Mouse (Mus musculus): Measurements from ENCODE around the gene Jak1. TPM values are rescaled to one million over a fixed set of nuclear protein-coding genes. Genes with fewer than 3 reads are reported as not detected.

Gene Jak1
- polyA plus RNA-seq, 1 experiment from 2014 or later, result 84.0 TPM

- Histone ChIP-seq H3K36me3 (no peaks in the 10 kb centered on the region), H3K9ac (no peak overlapping the region), H3K27me3 (no peaks in the 10 kb centered on the region), H3K4me2 (no peak overlapping the region), H3K4me1 (replicated peaks) (0 out of 2 replicates have a peak, but pooled peaks cover 3% of the 10 kb centered on the region), H3K9me3 (no peaks in the 10 kb centered on the region), H3K27ac (replicated peaks) (no peak overlapping the region), H3K4me3 (no peak overlapping the region)
- no peak for ATAC-seq (ENCODE audit: low FRiP score, low read depth)
- WGBS, result 90% methylated on average over 3 of the region's 3 CpGs
Measured at GRCm38 (mm10) chr4:101227398-101227797, 37.7 kb downstream of the Jak1 start.

DNA sequence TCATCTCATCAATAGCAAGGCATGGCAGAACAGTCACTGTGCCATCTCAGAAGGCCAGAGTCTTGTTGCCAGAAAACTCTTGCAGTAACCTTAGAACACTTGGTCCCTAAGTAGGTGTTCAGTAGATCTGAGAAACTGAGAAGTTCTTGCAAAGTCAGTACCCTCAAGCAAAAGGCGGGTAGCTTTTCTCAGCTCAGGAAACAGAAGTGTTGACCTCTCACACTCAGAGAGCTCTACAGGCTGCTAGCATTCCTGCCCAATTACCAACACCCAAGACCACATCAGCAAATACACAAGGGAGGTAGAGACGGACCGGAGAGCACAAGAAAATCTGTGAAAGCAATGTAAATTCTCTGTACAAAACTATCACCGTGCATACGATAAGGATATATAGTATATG lies 39.1 kb downstream of the Jak1 start:
- 89% methylated on average over 5 of the region's 5 CpGs for WGBS
- H3K9ac ChIP-seq, result no peak overlapping the region

DNA sequence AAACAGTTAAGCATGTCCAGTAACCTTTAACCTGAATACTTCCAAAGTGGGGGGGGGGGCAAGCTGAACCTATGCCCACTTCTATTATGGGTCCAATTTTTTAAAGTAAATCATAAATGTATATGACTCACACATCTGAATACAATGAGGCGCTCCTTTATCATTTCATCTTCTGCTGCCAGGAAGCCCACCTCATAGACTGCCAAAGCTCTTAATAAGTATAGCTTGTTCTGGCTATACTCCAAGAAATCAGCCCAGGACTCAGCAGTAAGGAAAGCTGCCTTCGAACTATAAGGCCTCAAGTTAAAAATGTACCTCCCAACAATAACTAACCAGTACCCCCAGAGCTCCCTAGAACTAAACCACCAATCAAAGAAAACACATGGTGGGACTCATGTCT lies 44.1 kb downstream of the Jak1 start:
- H3K4me2 ChIP-seq, result no peak overlapping the region
- H3K9ac ChIP-seq, result no peak overlapping the region
- no peak for ATAC-seq (ENCODE audit: low FRiP score, low read depth)
- no peak overlapping the region for H3K4me3 ChIP-seq
- no peaks in the 10 kb centered on the region for H3K4me1 ChIP-seq (replicated peaks)
- H3K27me3 ChIP-seq, result no peaks in the 10 kb centered on the region
- WGBS, result 74% methylated on average over 2 of the region's 2 CpGs
- H3K9me3 ChIP-seq, result no peaks in the 10 kb centered on the region
- H3K27ac ChIP-seq (replicated peaks), result no peak overlapping the region
- no peaks in the 10 kb centered on the region for H3K36me3 ChIP-seq

More for the DNA sequence above, 39.1 kb downstream of the Jak1 start:
- ATAC-seq (ENCODE audit: low FRiP score, low read depth), result no peak
- no peaks in the 10 kb centered on the region for H3K9me3 ChIP-seq
- 0 out of 2 replicates have a peak, but pooled peaks cover 3% of the 10 kb centered on the region for H3K4me1 ChIP-seq (replicated peaks)
- H3K36me3 ChIP-seq, result no peaks in the 10 kb centered on the region
- no peak overlapping the region for H3K27ac ChIP-seq (replicated peaks)
- no peaks in the 10 kb centered on the region for H3K27me3 ChIP-seq
- H3K4me3 ChIP-seq, result no peak overlapping the region
- no peak overlapping the region for H3K4me2 ChIP-seq

GRCm38 (mm10) chr4:101219839-101220238 lies 45.2 kb downstream of the Jak1 start:
- Histone ChIP-seq H3K36me3 (no peaks in the 10 kb centered on the region), H3K27me3 (no peaks in the 10 kb centered on the region), H3K4me3 (no peak overlapping the region), H3K4me1 (replicated peaks) (no peaks in the 10 kb centered on the region), H3K9ac (no peak overlapping the region), H3K27ac (replicated peaks) (no peak overlapping the region), H3K9me3 (no peaks in the 10 kb centered on the region), H3K4me2 (no peak overlapping the region)
- no peak for ATAC-seq (ENCODE audit: low FRiP score, low read depth)
- 83% methylated on average over 2 of the region's 2 CpGs for WGBS

DNA sequence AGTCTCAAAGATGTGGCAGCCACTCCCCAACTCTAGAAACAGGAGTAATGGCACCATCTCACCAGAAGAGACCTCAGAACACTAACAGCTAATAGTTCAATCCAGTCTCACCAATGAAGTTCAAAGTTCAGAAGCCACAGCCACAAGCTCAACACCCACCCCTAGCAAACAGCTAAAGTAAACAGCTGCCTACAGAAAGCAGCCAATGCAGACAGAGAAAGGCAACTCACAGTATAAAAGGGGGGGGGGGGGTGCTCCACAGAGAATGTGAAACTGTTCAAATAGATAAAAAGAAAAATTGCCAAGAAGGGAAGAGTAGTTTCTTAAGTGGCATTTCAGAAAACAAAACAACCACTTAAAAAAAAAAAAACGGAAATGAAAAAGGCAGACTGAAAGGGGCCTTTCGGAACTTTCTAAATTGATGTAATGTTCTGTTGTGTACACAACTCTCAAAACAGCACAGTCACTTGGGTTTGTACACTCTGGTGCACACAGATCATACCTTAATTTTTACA lies 48.0 kb downstream of the Jak1 start:
- H3K9ac ChIP-seq, result no peak overlapping the region
- no peaks in the 10 kb centered on the region for H3K27me3 ChIP-seq
- H3K36me3 ChIP-seq, result no peaks in the 10 kb centered on the region
- H3K4me3 ChIP-seq, result no peak overlapping the region
- H3K4me2 ChIP-seq, result no peak overlapping the region
- ATAC-seq (ENCODE audit: low FRiP score, low read depth), result no peak
- no peaks in the 10 kb centered on the region for H3K4me1 ChIP-seq (replicated peaks)
- H3K9me3 ChIP-seq, result no peaks in the 10 kb centered on the region
- H3K27ac ChIP-seq (replicated peaks), result no peak overlapping the region
- WGBS, result 83% methylated on average over 2 of the region's 2 CpGs

DNA sequence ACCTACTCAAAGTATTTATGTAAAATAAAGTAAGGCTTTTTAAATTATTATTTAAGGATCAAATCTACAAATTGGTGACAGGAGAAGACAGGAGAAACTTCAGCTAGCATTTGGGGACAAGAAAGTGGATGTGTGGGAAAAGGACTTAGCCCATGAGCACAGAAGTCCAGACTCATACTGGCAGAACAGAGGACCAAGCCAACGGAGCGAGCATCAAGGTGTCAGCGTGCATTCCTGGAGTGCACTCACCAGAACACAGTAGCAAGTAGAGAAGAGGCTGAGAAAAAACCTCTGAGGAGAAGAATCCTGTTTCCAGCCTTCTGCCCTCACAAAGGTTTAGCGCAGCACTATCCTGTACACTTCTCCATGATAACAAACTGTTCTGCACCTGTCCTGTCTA lies 48.8 kb downstream of the Jak1 start:
- no peak for ATAC-seq (ENCODE audit: low FRiP score, low read depth)
- Histone ChIP-seq H3K36me3 (no peaks in the 10 kb centered on the region), H3K4me1 (replicated peaks) (no peaks in the 10 kb centered on the region), H3K27me3 (no peaks in the 10 kb centered on the region), H3K27ac (replicated peaks) (no peak overlapping the region), H3K4me2 (no peak overlapping the region), H3K9me3 (no peaks in the 10 kb centered on the region), H3K4me3 (no peak overlapping the region), H3K9ac (no peak overlapping the region)
- WGBS, result 92% methylated on average over 4 of the region's 4 CpGs

DNA sequence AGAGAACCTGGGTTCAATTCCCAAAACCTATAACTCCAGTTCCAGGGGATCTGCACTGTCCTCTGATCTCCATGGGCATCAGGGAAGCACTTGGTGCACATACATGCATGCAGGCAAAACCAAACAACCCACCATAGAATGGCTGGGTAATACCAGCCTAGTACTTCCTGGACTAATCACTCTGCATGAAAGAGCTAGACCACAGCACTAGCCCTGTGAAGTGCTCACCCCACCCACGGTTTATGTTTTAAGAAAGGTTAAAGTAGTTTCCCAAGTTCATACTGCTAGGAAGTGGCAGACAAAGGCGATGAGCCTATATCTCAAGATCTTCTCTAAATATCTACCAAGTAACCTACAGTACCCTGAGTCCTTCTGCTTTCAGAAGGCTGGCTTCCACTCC lies 51.6 kb downstream of the Jak1 start:
- no peaks in the 10 kb centered on the region for H3K27me3 ChIP-seq
- ATAC-seq (ENCODE audit: low FRiP score, low read depth), result no peak
- H3K36me3 ChIP-seq, result no peaks in the 10 kb centered on the region
- H3K4me3 ChIP-seq, result no peak overlapping the region
- no peak overlapping the region for H3K4me2 ChIP-seq
- no peaks in the 10 kb centered on the region for H3K9me3 ChIP-seq
- H3K27ac ChIP-seq (replicated peaks), result no peak overlapping the region
- H3K4me1 ChIP-seq (replicated peaks), result no peaks in the 10 kb centered on the region
- 93% methylated on average over 2 of the region's 2 CpGs for WGBS
- H3K9ac ChIP-seq, result no peak overlapping the region

GRCm38 (mm10) chr4:101207492-101207891 lies 57.6 kb downstream of the Jak1 start:
- no peak for ATAC-seq (ENCODE audit: low FRiP score, low read depth)
- Histone ChIP-seq H3K9ac (no peak overlapping the region), H3K27ac (replicated peaks) (no peak overlapping the region), H3K27me3 (no peaks in the 10 kb centered on the region), H3K4me2 (no peak overlapping the region), H3K36me3 (no peaks in the 10 kb centered on the region), H3K4me1 (replicated peaks) (no peaks in the 10 kb centered on the region), H3K9me3 (no peaks in the 10 kb centered on the region), H3K4me3 (no peak overlapping the region)
- 81% methylated on average over 2 of the region's 2 CpGs for WGBS

DNA sequence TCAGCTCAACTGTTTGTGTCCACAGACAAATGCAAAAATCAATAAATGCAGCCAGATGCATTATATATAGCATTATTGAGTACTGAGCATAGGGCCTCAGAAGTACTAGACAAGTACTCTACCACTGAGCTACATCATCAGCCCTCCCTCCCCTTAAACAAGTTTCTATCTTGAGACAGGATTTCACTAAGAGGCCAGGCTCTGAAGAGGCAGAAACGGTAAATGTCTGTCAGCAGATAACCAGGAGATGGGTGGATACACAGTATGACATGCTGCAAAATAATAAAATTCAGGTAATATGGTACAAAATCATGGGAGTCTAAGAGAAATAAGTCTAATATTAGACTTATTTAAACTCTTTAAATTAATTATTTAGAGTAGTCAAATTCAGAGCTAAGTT lies 61.6 kb downstream of the Jak1 start:
- Histone ChIP-seq H3K4me3 (no peak overlapping the region), H3K27ac (replicated peaks) (no peak overlapping the region), H3K4me1 (replicated peaks) (no peaks in the 10 kb centered on the region), H3K27me3 (no peaks in the 10 kb centered on the region), H3K4me2 (no peak overlapping the region), H3K36me3 (no peaks in the 10 kb centered on the region), H3K9me3 (no peaks in the 10 kb centered on the region), H3K9ac (no peak overlapping the region)
- 91% methylated on average over 1 of the region's 1 CpGs for WGBS
- ATAC-seq (ENCODE audit: low FRiP score, low read depth), result no peak

GRCm38 (mm10) chr4:101202626-101203025 lies 62.5 kb downstream of the Jak1 start:
- H3K4me3 ChIP-seq, result no peak overlapping the region
- H3K9me3 ChIP-seq, result no peaks in the 10 kb centered on the region
- H3K4me2 ChIP-seq, result no peak overlapping the region
- no peak for ATAC-seq (ENCODE audit: low FRiP score, low read depth)
- H3K27ac ChIP-seq (replicated peaks), result no peak overlapping the region
- H3K4me1 ChIP-seq (replicated peaks), result no peaks in the 10 kb centered on the region
- H3K27me3 ChIP-seq, result no peaks in the 10 kb centered on the region
- H3K9ac ChIP-seq, result no peak overlapping the region
- 93% methylated on average over 10 of the region's 10 CpGs for WGBS
- no peaks in the 10 kb centered on the region for H3K36me3 ChIP-seq

DNA sequence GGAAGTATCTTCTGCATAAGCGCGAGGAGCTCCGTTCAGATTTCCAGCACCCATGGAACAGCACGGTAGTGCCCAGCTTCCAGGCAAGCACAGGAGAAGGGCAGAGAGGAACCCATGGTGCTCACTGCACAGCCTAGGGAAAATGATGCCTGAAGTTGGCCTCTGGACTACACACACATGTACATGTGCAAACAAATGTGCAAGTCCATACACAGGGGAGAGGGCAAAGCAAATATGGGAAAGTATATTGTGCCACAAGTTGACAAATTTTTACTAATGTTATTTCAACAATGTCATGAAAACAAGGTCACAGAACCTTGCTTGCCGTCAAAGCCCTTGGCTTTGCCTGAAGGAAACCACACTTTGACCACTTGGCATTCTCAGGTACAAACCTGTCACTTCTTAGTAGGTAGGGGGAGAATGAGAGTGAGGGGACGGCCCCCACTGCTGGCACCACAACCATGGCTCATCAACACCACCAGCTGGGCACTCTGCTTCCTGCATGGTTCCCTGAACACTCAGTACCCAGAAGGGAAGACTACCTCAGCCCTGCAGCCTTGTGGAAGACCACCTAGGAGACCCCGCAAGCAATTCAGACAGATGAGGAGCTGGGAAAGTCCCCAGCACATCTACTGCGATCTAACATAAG lies 65.5 kb downstream of the Jak1 start:
- WGBS, result 91% methylated on average over 8 of the region's 8 CpGs
- H3K9me3 ChIP-seq, result no peaks in the 10 kb centered on the region
- no peak overlapping the region for H3K4me3 ChIP-seq
- no peak overlapping the region for H3K4me2 ChIP-seq
- no peak for ATAC-seq (ENCODE audit: low FRiP score, low read depth)
- H3K36me3 ChIP-seq, result no peaks in the 10 kb centered on the region
- H3K27ac ChIP-seq (replicated peaks), result no peak overlapping the region
- no peaks in the 10 kb centered on the region for H3K4me1 ChIP-seq (replicated peaks)
- no peaks in the 10 kb centered on the region for H3K27me3 ChIP-seq
- no peak overlapping the region for H3K9ac ChIP-seq

DNA sequence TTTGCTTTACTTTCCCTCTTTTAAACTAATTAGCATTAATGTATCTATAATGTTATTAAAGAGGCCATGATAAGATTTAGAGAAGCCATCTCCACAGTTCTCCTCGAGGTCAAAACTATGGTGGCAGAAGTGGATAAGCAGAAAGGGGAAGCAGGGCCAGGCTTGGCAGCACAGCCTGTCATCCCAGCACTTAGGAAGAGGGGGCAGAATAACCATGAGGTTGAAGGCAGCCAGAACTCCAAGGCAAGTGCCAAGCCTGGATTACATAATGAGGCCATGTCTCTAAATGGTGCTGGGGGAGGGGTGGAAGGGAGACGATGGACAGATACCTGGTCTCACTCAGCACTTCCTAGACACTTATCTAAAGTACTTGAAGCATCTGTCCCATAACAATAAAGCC lies 66.7 kb downstream of the Jak1 start:
- no peak overlapping the region for H3K4me2 ChIP-seq
- no peaks in the 10 kb centered on the region for H3K36me3 ChIP-seq
- 66% methylated on average over 2 of the region's 2 CpGs for WGBS
- H3K27me3 ChIP-seq, result no peaks in the 10 kb centered on the region
- no peaks in the 10 kb centered on the region for H3K4me1 ChIP-seq (replicated peaks)
- no peak for ATAC-seq (ENCODE audit: low FRiP score, low read depth)
- H3K27ac ChIP-seq (replicated peaks), result no peak overlapping the region
- no peaks in the 10 kb centered on the region for H3K9me3 ChIP-seq
- H3K9ac ChIP-seq, result no peak overlapping the region
- no peak overlapping the region for H3K4me3 ChIP-seq
